Mouse (Mus musculus) limb, embryonic 15.5 days (tissue): ENCODE results near the gene Fam151b. TPM values are rescaled to one million over a fixed set of nuclear protein-coding genes. Genes with fewer than 3 reads are reported as not detected.

Source experiments
- ATAC-seq: fragments of 200-750 bp; cut with Nextera tagmentation; 2 replicates; pipeline ENCODE4 v1.8.0; 2017; ENCODE audit warnings: low read depth, moderate TSS enrichment; ENCODE audit not compliant: insufficient number of reproducible peaks, low FRiP score, low TSS enrichment
- H3K27ac ChIP-seq: fragments of 300-500 bp; sonication (generic); 2 replicates; pipeline ENCODE4 v1.5.1; 2015; ENCODE audit warnings: moderate library complexity, mild to moderate bottlenecking, inconsistent platforms
- H3K27me3 ChIP-seq: fragments of 300-500 bp; sonication (generic); 2 replicates; pipeline ENCODE4 v1.6.1; 2015; ENCODE audit warnings: inconsistent platforms
- H3K36me3 ChIP-seq: fragments of 300-500 bp; sonication (generic); 2 replicates; pipeline ENCODE4 v1.6.1; 2015; ENCODE audit warnings: inconsistent platforms
- H3K4me1 ChIP-seq: fragments of 300-500 bp; sonication (generic); 2 replicates; pipeline ENCODE4 v1.6.1; 2015; ENCODE audit warnings: inconsistent platforms
- H3K4me2 ChIP-seq: fragments of 300-500 bp; sonication (generic); 2 replicates; pipeline ENCODE4 v1.6.1; 2015; ENCODE audit warnings: mild to moderate bottlenecking, inconsistent platforms
- H3K4me3 ChIP-seq: fragments of 300-500 bp; sonication (generic); 2 replicates; pipeline ENCODE4 v1.5.1; 2015; ENCODE audit warnings: mild to moderate bottlenecking, inconsistent platforms
- H3K9ac ChIP-seq: fragments of 300-500 bp; sonication (generic); 2 replicates; pipeline ENCODE4 v1.6.1; 2015; ENCODE audit warnings: inconsistent platforms
- H3K9me3 ChIP-seq: fragments of 300-500 bp; sonication (generic); 2 replicates; pipeline ENCODE4 v1.6.1; 2016; ENCODE audit warnings: inconsistent platforms
- WGBS: fragments of 180-500 bp; shearing (Covaris S2); methylation state at CpG from one replicate; pipeline ENCODE4 v1.1.7; 2015; 5-methylcytosine and 5-hydroxymethylcytosine counted together
- polyA plus RNA-seq: library from polyadenylated mRNA; unstranded; fragments of >200 nt; fragmentation: Nextera tagmentation; extraction: Ambion mirVana; gene quantifications from 2 replicates; pipeline ENCODE4 v1.2.1, GENCODE M21; 2015

The Fam151b gene
- polyA plus RNA-seq = 0.37 TPM in 1 of 2 replicates, not detected in the other

DNA sequence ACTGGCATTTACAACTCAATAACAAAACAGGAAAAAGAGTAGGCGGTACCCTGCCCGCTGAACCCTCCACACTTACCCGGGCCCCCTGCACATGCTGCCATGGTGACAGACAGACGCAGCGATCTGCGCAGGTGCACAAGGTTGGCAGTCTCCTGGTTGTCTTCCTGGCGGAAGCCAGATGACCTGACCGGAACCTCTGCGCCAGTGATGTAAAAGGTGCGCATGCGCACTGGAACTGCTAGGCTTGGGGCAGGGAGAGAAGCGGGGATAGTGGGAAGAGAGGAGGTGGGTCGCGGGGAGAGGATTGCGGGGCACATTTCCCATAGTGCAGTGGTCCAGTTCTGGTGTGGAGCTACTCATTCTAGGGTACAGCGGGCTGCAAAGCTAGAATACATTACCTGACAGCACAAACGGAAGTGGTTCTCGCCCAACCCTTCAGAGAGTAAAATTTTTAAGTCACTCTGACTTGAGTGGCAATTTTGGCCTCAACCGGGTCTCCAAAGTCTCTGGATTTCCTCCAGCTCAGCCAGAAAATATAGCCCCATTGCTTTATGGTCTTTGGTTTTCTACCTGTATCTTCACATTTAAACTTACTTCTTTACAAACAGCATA, at the start of gene Fam151b:
TSS of gene Fam151b (minus strand) at position 164 of the 612 bp plus-strand sequence.
- Histone ChIP-seq H3K27ac (peak within 1 kb of the TSS; percentile 65; the same call in 1 of the 2 replicates), H3K9ac (0 out of 2 replicates have a peak within 1 kb of the TSS, but pooled peaks have one; percentile 8), H3K36me3 (0 out of 2 replicates have a peak, but pooled peaks cover 5% of the 10 kb centered on the region), H3K9me3 (no peaks in the 10 kb centered on the region), H3K4me2 (peak within 1 kb of the TSS; percentile 69), H3K4me3 (peak within 1 kb of the TSS; percentile 48), H3K4me1 (no peaks in the 10 kb centered on the region), H3K27me3 (no peaks in the 10 kb centered on the region)
- WGBS = 6% methylated on average over 19 of the region's 19 CpGs
- ATAC-seq = peak; percentile 94

DNA sequence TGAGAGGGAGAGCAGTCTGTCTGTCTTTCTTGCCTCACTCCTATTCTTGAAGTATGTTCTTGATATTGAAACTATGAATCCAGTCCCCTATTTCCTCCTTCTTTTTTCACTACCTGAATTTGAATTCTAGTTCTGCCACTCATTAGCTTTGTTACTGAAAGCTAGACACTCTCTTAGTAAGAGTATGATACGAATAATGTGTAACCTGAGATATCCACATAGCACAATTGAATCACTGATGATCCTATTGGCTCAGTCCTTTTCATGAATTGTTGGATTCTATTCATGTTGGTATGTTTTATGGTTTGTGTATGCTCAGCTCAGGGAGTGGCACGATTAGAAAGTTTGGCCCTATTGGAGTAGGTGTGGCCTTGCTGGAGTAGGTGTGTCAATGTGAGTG, 48.4 kb upstream of the Fam151b start:
- no peak overlapping the region for H3K4me2 ChIP-seq
- H3K9ac ChIP-seq = no peak overlapping the region
- H3K27me3 ChIP-seq = no peaks in the 10 kb centered on the region
- no peak for ATAC-seq
- H3K4me3 ChIP-seq = no peak overlapping the region
- peaks cover 5% of the 10 kb centered on the region; the same call in 1 of the 2 replicates for H3K4me1 ChIP-seq
- H3K27ac ChIP-seq = no peak overlapping the region
- no peaks in the 10 kb centered on the region for H3K9me3 ChIP-seq
- H3K36me3 ChIP-seq = no peaks in the 10 kb centered on the region
- 65% methylated on average over 2 of the region's 2 CpGs for WGBS

DNA sequence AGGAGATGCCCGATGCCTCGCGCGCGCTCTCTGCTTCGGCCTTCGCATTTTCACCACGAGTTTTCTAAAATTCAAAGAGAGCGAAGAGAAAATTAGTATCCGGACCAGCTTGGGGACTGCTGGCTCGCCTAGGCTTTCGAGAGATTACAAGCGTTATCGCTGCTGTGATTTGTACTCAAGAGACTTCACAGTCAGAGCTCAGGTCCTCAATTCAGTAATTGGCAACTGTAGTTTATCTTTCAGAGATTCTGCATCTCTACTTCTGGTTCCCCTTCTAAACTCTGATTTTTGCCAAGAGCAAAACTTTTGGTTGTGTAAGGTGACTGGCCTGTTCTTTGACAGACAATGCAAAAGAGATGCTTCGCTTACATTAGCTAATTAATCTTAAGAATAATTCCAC, 47.4 kb upstream of the Fam151b start:
- no peak for ATAC-seq
- Histone ChIP-seq H3K36me3 (0 out of 2 replicates have a peak, but pooled peaks cover 2% of the 10 kb centered on the region), H3K27ac (peak overlapping the region; percentile 96), H3K4me3 (peak overlapping the region; percentile 80), H3K9ac (peak overlapping the region; percentile 61), H3K9me3 (no peaks in the 10 kb centered on the region), H3K4me2 (peak overlapping the region; percentile 55), H3K27me3 (no peaks in the 10 kb centered on the region), H3K4me1 (peaks cover 5% of the 10 kb centered on the region; the same call in 1 of the 2 replicates)
- 4% methylated on average over 15 of the region's 15 CpGs for WGBS

DNA sequence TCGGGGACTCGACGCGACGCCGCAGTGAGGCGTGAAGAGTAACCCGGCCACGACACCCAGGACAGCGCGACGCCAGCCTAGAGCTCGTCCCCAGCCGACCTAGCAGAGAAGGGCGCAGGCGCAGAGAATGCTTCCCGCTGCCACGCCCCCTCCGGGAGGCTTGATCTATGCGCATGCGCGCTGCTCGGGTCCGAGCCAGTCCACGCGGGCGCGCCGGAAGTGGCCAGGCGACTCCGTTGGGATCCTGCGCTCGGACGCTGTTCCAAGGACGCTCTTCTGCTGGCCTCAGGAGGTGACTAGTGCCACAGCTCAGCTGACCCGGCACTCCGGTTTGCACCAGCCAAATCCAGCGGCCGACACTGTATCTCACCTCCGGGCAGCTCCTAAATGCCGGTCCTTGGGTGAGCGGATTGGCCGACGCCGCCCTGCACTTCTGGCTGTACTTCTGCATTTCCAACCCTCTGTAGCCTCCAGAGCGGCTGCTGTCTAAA, 47.0 kb upstream of the Fam151b start, which contains the start of gene Zfyve16:
TSS of gene Zfyve16 (minus strand) at position 148 of the 491 bp plus-strand sequence.
- Histone ChIP-seq H3K9ac (peak within 1 kb of the TSS; percentile 61), H3K27ac (peak within 1 kb of the TSS; percentile 96), H3K9me3 (no peaks in the 10 kb centered on the region), H3K36me3 (0 out of 2 replicates have a peak, but pooled peaks cover 2% of the 10 kb centered on the region), H3K4me3 (peak within 1 kb of the TSS; percentile 80), H3K27me3 (no peaks in the 10 kb centered on the region), H3K4me1 (peaks cover 5% of the 10 kb centered on the region; the same call in 1 of the 2 replicates), H3K4me2 (peak within 1 kb of the TSS; percentile 55)
- WGBS = under 1% methylated on average over 46 of the region's 46 CpGs
- ATAC-seq = peak; percentile 96

DNA sequence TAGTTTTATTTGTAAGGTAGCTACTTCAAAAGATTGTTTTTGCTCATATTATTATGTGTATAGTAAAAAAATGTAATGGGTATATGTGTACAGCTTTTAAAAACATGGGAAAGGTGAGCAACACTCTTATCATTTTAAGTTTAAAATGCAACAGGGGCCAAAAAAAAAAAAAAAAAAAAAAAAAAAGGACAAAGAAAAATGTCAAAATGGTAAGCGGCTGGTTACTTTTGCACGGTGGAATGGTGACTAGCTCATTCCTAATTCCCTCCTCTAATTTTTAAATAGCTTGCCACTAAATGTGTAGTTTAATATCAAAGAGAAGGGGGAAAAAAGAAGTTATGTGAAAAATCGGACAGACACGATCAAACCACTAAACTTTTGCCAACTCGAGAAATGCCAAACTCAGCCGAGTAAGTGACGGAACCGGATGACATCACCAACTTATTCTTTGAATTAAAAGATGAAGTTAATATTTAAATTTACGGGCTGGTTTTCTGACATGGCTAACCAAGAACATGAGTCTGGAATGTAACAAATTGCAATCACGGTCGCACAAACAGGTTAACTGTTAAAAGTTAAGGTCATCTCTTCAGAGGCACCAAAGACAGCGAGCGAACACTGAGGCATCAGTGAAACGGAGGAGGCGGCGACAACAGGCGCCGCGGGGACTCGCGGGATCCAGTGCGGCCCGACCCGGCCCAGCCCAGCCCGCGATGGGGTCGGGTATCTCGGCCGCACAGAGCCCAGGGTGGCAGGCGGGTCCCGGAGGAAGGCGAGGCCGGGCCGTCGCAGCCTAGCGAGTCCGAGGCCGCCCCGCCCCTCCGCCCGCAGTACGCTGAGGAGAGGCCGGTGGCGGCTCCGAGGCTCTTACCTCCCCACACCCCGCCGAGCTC, 46.3 kb upstream of the Fam151b start:
- Histone ChIP-seq H3K4me1 (peaks cover 5% of the 10 kb centered on the region; the same call in 1 of the 2 replicates), H3K4me2 (peak overlapping the region; percentile 55), H3K36me3 (0 out of 2 replicates have a peak, but pooled peaks cover 2% of the 10 kb centered on the region), H3K27me3 (no peaks in the 10 kb centered on the region), H3K4me3 (peak overlapping the region; percentile 80), H3K9ac (peak overlapping the region; percentile 61), H3K9me3 (no peaks in the 10 kb centered on the region), H3K27ac (peak overlapping the region; percentile 96)
- WGBS = 1% methylated on average over 45 of the region's 47 CpGs
- ATAC-seq = peak; percentile 85

DNA sequence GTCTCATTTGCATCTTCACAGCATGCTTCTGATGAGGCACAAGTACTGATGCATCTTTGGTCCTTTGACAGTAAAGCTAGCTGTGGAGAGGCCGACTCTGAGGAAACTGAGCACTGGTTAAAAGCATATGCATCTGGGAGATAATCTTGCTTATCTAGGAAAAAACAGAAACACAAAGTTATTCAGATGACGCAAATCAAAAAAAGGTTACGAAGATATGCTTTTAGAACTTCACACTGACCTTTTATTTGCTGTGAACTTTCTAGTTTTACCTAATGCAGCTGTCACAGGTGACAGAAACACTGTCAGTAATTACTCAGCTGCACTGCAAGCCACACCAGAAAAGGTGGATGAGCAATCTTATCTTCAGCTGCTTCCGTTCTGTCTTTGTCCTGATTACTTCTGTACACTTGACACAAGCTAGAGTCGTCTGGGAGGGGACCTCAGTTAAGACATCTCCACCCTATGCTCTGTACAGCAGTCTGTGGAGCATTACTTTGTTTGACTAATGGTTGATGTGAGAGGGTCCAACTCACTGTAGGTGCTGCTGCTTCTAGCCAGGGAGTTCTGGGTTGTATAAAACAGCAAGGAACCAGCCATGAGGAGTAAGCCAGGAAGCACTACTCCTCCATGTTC, 39.5 kb upstream of the Fam151b start:
- no peak overlapping the region for H3K4me2 ChIP-seq
- ATAC-seq = no peak
- no peaks in the 10 kb centered on the region for H3K9me3 ChIP-seq
- no peaks in the 10 kb centered on the region for H3K27me3 ChIP-seq
- peaks cover 34% of the 10 kb centered on the region for H3K36me3 ChIP-seq
- no peak overlapping the region for H3K27ac ChIP-seq
- no peaks in the 10 kb centered on the region for H3K4me1 ChIP-seq
- no peak overlapping the region for H3K9ac ChIP-seq
- WGBS = 89% methylated on average over 5 of the region's 5 CpGs
- H3K4me3 ChIP-seq = no peak overlapping the region

DNA sequence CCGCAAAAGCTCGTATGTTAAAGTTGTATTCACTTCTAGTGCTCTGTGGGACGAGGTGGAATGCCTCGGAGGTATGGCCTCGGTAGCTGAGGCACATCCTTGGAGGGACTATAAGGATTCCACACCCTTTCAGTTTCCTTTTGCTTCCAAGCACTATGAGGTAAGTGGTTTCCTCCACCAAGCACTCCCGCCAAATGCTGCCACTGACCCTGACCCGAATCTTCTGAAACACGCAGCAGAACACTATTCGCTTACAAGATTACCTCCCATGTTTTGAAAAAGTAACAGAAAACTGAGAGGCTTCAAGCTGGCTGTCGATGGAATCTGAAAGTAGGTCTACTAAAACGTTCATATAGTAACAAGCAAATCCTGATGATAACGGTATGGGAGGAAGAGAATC, 21.1 kb upstream of the Fam151b start:
- 77% methylated on average over 12 of the region's 12 CpGs for WGBS
- ATAC-seq = no peak
- Histone ChIP-seq H3K36me3 (peaks cover 40% of the 10 kb centered on the region), H3K4me2 (no peak overlapping the region), H3K27ac (no peak overlapping the region), H3K9ac (no peak overlapping the region), H3K4me3 (no peak overlapping the region), H3K27me3 (no peaks in the 10 kb centered on the region), H3K4me1 (no peaks in the 10 kb centered on the region), H3K9me3 (no peaks in the 10 kb centered on the region)

DNA sequence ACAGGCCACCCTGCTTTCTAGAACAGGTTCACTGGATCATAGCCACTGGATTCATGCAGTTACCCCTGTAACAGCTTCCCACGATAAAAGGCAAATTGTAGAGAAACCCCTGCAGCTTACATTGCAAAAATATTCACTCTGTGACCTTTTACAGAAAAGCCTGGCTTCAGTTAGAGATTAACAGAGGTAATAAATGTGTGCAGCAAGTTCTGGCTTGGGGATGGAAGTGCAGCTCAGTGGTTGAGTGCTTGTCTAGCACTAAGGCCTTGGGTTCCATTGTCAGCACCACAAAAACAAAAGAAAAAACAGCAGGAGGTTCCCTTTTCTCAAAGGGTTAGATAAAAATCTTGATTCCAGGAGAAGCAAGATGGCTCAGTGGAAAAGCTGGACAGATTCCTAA, 8.1 kb upstream of the Fam151b start:
- ATAC-seq = no peak
- Histone ChIP-seq H3K36me3 (peaks cover 27% of the 10 kb centered on the region), H3K4me2 (no peak overlapping the region), H3K9ac (no peak overlapping the region), H3K27me3 (no peaks in the 10 kb centered on the region), H3K4me1 (no peaks in the 10 kb centered on the region), H3K27ac (no peak overlapping the region), H3K9me3 (no peaks in the 10 kb centered on the region), H3K4me3 (no peak overlapping the region)
- WGBS = 85% methylated on average over 1 of the region's 1 CpGs

DNA sequence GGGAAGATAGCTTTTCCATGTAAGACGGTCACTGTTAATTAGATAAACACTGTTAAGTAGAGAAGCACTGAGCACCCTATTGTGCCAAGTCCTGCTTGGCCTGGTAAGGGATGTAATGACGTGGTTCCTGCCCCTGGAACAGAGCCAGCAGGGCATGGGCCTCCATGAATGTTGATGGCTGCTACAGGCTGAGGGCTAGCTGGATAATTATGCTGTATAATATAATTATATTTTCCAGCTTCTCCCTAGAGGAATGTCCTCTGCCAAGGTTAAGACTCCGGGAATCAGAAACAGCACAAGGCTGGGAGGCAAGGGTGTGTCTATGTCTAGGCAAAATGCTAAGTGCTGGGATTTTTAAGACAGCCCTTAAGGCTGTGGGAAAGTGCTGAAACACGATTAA, 7.0 kb upstream of the Fam151b start:
- Histone ChIP-seq H3K9me3 (no peaks in the 10 kb centered on the region), H3K36me3 (peaks cover 32% of the 10 kb centered on the region), H3K9ac (no peak overlapping the region), H3K27ac (no peak overlapping the region), H3K27me3 (no peaks in the 10 kb centered on the region), H3K4me3 (no peak overlapping the region), H3K4me1 (no peaks in the 10 kb centered on the region), H3K4me2 (no peak overlapping the region)
- WGBS = 57% methylated on average over 4 of the region's 4 CpGs
- ATAC-seq = no peak

DNA sequence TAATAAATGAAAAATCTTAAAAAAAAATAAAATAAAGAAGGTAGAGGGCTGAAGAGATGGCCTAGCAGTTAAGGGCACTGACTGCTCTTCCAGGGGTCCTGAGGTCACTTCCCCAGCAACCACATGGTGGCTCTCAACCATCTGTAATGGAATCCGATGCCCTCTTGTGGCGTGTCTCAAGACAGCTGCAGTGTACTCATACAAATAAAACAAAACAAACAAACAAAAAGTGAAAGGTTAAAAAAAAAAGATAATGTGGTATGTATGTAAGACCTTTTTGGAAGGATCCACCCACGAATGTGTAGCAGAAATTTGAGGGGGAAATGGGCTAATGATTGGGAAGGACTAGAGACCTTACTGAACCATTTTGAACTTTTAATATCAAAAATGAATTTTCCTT, 467 bp downstream of the Fam151b start:
- no peaks in the 10 kb centered on the region for H3K27me3 ChIP-seq
- 15% methylated on average over 3 of the region's 3 CpGs for WGBS
- H3K9ac ChIP-seq = no peak overlapping the region
- no peak for ATAC-seq
- H3K27ac ChIP-seq = no peak overlapping the region
- H3K4me2 ChIP-seq = peak overlapping the region; percentile 69
- peak overlapping the region; percentile 48 for H3K4me3 ChIP-seq
- no peaks in the 10 kb centered on the region for H3K4me1 ChIP-seq
- H3K36me3 ChIP-seq = 0 out of 2 replicates have a peak, but pooled peaks cover 5% of the 10 kb centered on the region
- no peaks in the 10 kb centered on the region for H3K9me3 ChIP-seq

DNA sequence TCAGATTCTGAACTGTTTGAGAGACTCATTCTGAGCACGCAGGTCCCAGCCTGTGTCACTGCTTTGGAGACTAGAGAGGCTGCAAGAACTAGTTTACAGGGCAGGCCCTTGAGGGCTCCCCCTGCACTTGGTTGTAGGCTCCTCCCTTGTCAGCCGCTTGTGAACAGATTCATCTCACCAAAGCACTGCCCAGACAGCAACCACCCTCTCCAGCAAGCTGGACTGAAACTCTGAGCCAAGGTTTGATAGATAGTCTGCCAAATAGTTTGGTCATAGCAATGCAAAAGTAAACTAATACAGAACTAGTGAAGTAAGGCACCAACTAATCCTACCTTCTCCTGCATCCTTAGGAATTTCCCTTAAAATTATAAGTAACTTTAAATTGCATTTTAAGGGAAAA, 13.7 kb downstream of the Fam151b start:
- H3K27ac ChIP-seq = no peak overlapping the region
- ATAC-seq = no peak
- peaks cover 3% of the 10 kb centered on the region; the same call in 1 of the 2 replicates for H3K36me3 ChIP-seq
- H3K4me2 ChIP-seq = no peak overlapping the region
- H3K9me3 ChIP-seq = no peaks in the 10 kb centered on the region
- no peaks in the 10 kb centered on the region for H3K27me3 ChIP-seq
- no peaks in the 10 kb centered on the region for H3K4me1 ChIP-seq
- WGBS = 62% methylated on average over 2 of the region's 2 CpGs
- H3K4me3 ChIP-seq = no peak overlapping the region
- no peak overlapping the region for H3K9ac ChIP-seq
